Mouse (Mus musculus): ENCODE results near the gene Atxn7l1. TPM values are rescaled to one million over a fixed set of nuclear protein-coding genes. Genes with fewer than 3 reads are reported as not detected.

Atxn7l1 gene
- total RNA-seq, 2 experiments from 2014 or later = 29.5 to 116 TPM

- ATAC-seq (replicated peaks; ENCODE audit: low FRiP score, low TSS enrichment, poor library complexity, severe bottlenecking) = no peak
Observed at GRCm38 (mm10) chr12:33255256-33255655, 107.8 kb downstream of the Atxn7l1 start.

DNA sequence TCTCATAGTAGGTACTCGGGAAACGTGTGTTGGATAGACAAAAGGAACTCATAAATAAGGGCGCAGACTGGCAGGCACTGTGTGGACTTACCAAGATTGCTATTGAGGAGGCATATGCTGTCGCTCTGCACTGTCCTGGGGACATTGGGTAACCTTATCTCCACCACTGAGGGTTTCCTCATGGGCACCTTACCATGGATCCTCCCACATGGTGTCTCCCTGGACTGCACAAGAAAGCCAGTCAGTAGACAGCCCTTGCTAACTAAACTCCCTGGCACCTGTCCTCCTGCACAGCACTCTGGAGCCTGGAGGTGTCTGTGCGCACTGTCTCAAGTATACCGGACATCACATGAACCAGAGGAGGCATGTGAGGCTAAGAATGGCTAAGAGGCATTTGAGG lies 108.9 kb downstream of the Atxn7l1 start:
- no peak for ATAC-seq (replicated peaks; ENCODE audit: low FRiP score, low TSS enrichment, poor library complexity, severe bottlenecking)

GRCm38 (mm10) chr12:33258995-33259529 lies 111.6 kb downstream of the Atxn7l1 start:
- no peak for ATAC-seq (replicated peaks; ENCODE audit: low FRiP score, low TSS enrichment, poor library complexity, severe bottlenecking)

GRCm38 (mm10) chr12:33260575-33260974 lies 113.1 kb downstream of the Atxn7l1 start:
- no peak for ATAC-seq (replicated peaks; ENCODE audit: low FRiP score, low TSS enrichment, poor library complexity, severe bottlenecking)

DNA sequence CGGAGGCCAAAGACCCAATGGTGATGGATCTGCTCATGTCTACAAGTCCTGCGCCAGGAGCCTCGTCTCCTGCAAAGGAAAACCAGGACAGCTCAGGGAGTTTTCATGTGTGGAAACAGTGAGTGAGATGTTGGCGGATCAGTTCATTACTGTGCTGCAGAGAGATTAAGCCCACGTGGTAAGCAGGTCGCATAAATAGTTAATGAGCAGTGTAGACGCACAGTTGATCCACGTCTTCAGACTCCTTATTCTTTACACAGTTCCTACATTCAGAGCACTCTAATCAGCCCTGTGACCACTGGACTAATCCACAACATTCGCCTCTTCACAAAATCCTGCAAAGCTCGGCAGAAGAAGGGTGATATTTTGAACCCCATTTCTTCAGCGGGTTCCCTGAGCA lies 118.4 kb downstream of the Atxn7l1 start:
- ATAC-seq (replicated peaks; ENCODE audit: low FRiP score, low TSS enrichment, poor library complexity, severe bottlenecking) = no peak

DNA sequence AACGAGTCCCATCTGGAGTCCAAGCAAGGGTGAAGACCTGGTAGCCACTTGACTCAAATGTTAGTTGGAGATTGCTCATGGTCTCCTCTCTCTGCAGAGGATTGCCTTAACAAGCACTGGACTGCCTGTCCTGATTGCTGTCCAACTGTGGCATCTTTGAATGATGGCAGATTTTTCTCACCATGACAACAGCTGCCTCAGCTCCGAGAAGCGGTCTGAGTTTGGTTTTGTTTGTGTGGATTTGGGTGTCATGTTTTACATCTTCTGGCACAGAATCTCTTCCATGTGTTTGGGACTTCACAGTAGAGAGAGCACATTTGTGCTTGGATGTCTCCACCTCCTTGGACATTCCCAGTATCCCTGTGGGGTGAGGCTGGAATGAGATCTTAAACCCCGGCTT lies 120.5 kb downstream of the Atxn7l1 start:
- ATAC-seq (replicated peaks; ENCODE audit: low FRiP score, low TSS enrichment, poor library complexity, severe bottlenecking) = no peak

- ATAC-seq (replicated peaks; ENCODE audit: low FRiP score, low TSS enrichment, poor library complexity, severe bottlenecking) = peak; percentile 83
Observed at GRCm38 (mm10) chr12:33269743-33270142, 122.2 kb downstream of the Atxn7l1 start.

GRCm38 (mm10) chr12:33271865-33272264 lies 124.4 kb downstream of the Atxn7l1 start:
- no peak for ATAC-seq (replicated peaks; ENCODE audit: low FRiP score, low TSS enrichment, poor library complexity, severe bottlenecking)

GRCm38 (mm10) chr12:33272441-33272840 lies 124.9 kb downstream of the Atxn7l1 start:
- ATAC-seq (replicated peaks; ENCODE audit: low FRiP score, low TSS enrichment, poor library complexity, severe bottlenecking) = no peak

GRCm38 (mm10) chr12:33273147-33273546 lies 125.7 kb downstream of the Atxn7l1 start:
- no peak for ATAC-seq (replicated peaks; ENCODE audit: low FRiP score, low TSS enrichment, poor library complexity, severe bottlenecking)

DNA sequence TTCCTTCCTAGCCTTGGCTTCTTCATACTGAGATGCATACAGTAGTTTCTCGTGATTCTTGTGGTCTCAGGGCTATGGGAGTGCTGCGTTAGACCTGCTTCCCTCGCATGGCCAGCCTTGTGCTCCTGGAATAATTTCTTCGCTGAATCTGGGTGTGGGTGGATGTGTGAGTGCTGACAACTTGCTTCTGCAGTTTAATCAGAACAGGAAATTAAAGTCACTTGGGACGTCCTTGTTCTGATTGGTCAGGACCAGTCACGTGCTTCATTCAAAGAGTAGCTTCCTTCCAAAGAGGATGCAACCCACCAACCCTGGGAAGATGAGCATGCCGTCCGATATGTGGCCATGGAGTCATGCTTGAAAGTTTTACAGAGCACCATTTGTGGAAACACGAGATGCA lies 126.2 kb downstream of the Atxn7l1 start:
- no peak for ATAC-seq (replicated peaks; ENCODE audit: low FRiP score, low TSS enrichment, poor library complexity, severe bottlenecking)

DNA sequence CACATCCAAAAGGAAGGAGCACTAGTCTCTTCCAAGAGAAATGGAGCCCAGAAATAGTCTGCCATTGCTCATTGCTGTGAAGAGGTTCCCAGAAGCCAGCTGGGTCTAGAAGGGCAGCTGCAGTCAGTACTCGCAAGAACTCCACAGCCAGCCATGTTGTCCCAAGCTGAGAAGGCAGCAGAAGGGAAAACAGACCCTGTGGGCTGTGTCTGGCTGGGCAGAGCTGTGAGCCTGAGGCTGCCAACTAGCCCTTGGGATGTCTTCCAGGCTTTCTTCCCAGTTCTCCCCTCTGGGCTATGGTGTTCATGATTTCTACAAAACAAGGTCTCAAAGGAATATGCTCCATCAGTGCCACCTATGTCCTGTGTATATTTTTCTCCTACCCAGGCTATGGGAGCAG lies 128.5 kb downstream of the Atxn7l1 start:
- no peak for ATAC-seq (replicated peaks; ENCODE audit: low FRiP score, low TSS enrichment, poor library complexity, severe bottlenecking)

DNA sequence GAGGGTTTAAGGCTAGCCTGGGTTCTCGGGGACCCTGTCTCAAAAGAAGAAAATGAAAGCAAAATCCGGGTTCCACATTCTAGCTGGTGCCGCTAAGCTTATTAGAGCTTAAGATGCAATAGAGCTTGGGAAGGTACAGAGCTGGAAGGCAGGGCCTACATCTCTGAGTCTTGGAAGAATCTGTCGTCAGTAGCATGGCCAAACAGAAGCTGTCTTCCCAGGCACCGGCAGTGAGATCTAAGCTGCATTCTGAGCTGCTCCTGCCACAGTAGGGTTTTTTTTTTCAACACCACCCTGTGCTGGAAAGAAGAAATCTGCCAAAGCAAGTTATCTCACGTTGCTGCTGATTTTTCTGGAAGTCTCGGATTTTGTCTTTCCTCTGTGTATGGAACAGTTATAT lies 129.9 kb downstream of the Atxn7l1 start:
- no peak for ATAC-seq (replicated peaks; ENCODE audit: low FRiP score, low TSS enrichment, poor library complexity, severe bottlenecking)

DNA sequence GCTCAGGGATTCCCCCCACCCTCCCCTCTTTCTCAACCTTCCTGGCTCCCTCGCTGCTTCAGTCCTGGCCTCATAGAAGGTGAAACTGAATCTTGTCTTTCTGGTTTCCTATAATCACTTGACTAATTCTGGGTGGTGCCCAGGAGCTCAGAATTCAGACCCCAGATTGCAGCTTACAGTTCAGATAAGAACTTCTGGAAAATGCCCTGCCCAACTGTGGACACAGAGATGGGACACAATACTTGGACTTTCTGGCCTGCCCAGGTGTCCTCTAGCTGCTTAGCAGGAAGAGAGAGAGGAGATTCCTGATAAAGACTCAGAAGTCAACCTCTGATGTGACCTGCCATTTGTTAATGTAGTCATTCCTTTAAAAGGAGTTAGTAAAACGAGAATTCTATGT lies 131.7 kb downstream of the Atxn7l1 start:
- no peak for ATAC-seq (replicated peaks; ENCODE audit: low FRiP score, low TSS enrichment, poor library complexity, severe bottlenecking)

DNA sequence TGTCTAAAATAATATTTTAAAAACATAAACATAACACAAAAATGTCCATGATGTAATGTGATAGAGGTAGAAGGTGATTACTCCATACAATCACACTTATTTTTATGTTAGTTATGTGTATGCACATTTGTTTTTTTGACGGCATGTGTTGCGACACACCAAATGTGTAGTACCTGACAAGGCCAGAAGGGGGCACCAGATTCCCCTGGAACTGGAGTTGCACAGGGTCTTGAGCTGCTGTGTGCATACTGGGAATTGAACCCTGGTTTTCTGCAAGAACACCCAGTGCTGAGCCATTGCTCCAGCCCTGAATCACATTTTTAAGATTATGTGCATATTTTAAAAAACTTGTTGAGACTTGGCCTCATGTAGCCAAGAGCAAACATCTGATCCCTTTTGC lies 133.3 kb downstream of the Atxn7l1 start:
- ATAC-seq (replicated peaks; ENCODE audit: low FRiP score, low TSS enrichment, poor library complexity, severe bottlenecking) = peak; percentile 70

GRCm38 (mm10) chr12:33284344-33284936 lies 136.9 kb downstream of the Atxn7l1 start:
- no peak for ATAC-seq (replicated peaks; ENCODE audit: low FRiP score, low TSS enrichment, poor library complexity, severe bottlenecking)

DNA sequence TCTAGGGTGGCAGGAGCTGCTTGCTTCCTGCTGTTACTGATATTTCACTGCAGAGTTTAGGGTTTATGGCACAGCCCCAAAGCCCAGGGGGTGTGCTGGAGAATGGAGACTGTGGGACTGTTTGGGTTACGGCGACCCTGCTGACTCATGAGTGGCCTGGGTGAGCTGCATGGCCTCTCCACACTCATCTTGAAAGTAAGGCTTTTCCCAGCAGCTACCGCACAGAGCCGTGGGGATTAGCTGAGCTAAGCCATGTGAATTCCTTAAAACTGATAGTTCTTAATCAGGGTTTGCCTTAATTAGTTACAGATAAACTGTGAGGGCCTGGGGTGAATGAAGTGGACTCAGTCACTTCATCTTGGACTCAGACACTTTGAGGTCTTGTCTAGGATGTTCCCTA lies 137.9 kb downstream of the Atxn7l1 start:
- ATAC-seq (replicated peaks; ENCODE audit: low FRiP score, low TSS enrichment, poor library complexity, severe bottlenecking) = no peak

- no peak for ATAC-seq (replicated peaks; ENCODE audit: low FRiP score, low TSS enrichment, poor library complexity, severe bottlenecking)
Observed at GRCm38 (mm10) chr12:33285933-33286649, 138.6 kb downstream of the Atxn7l1 start.

DNA sequence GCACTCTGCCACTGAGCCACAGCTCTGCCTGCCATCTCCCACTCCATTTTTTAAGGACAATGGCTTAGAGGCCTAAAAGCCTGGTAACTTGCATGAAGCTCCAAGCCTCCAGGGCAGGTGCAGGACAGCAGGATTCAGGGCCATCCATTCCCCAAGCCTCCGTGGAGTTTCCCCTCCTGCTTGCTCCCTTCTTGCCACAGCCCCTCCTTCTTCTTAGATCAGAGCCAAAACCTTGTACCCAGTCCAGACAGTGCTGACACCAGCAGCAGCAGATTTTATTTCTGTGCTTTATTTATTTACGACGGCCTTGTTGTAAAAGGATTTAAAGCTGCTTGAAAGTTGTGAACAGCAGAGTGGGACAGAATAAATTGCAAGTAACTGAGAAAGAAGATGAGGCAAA lies 140.2 kb downstream of the Atxn7l1 start:
- ATAC-seq (replicated peaks; ENCODE audit: low FRiP score, low TSS enrichment, poor library complexity, severe bottlenecking) = no peak

DNA sequence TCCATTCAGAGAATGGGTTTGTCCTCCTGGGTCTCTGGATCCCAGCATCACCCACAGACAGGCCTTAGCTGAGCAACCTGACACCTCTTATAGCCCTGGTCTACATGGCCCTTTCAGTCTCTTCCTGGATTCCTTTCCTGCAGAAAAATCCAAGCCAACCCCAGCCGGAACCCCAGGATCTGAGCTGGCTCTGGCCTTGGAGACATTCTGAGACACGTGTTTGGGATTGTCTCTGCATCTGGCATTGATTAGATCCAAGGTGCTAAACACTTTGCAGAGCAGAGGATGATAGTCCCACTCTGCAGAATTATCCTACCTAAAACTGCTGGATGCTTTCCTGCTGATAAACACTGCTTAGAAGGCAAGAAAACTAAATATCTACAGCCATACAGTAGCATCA lies 141.3 kb downstream of the Atxn7l1 start:
- ATAC-seq (replicated peaks; ENCODE audit: low FRiP score, low TSS enrichment, poor library complexity, severe bottlenecking) = no peak

DNA sequence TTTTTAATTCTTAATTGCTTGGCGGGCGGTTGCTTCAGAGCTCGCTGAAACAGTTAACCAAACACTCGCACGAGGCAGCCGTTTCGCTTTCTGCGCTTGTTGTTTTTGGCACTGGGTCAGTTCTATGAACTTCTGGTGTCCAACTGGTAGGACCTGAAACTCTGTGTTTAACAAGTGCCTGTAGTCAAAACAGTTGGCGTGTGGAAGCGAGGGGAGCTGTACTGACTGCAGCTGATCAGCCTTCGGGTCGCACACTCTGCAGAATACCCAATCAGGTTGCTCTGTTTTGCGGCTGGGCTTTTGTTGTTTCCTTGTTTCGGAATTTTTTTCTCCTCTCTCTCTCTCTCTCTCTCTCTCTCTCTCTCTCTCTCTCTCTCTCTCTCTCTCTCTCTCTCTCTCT lies 154.6 kb downstream of the Atxn7l1 start:
- ATAC-seq (replicated peaks; ENCODE audit: low FRiP score, low TSS enrichment, poor library complexity, severe bottlenecking) = peak; percentile 60

Data from megakaryocyte-erythroid progenitor cell, adult 5-6 weeks (primary cell).